Mouse (Mus musculus) layer of hippocampus, adult 9-10 months (tissue): ENCODE measurements around the gene Igll1.

ENCODE experiments used
- DNase-seq: peaks from one replicate; pipeline ENCODE4 v3.0.0; 2022; ENCODE audit warnings: low spot score

The Igll1 gene

DNA sequence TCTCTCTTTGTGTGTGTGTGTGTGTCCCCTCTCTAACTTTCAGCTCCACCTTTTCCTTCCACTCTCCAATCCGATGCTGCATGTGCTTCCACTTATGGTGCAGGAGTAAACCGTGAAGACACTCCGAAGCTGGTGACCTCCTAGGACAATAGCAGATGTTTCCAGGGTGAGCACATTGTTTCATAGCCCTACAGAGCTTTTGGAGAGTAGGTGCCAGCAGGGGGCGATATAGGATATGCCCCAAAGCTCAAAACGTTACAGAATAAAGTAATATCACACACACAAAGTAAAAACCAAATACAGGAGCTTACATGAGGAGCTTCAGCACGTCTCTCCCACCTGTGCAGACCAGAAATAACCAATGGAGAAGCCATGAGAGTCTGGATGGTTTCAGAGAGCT lies 8.9 kb downstream of the Igll1 start:
- peak; percentile 68 for DNase-seq

DNA sequence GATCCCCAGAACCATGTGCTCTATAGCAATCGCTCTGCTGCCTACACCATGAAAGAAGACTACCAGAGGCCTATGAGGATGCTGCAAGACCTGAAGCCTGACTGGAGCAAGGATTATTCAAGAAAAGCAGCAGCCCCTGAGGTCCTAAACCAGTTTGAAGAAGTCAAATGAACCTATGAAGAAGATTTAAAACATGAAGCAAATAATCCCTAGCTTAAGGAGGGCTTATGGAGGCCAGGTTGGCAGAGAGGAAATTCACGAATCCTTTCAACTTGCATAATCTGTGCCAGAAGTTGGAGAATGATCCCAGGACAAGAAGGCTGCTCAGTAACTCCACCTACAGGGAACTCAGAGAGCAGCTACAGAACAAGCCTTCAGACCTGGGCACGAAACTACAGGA lies 11.4 kb downstream of the Igll1 start:
- no peak for DNase-seq

DNA sequence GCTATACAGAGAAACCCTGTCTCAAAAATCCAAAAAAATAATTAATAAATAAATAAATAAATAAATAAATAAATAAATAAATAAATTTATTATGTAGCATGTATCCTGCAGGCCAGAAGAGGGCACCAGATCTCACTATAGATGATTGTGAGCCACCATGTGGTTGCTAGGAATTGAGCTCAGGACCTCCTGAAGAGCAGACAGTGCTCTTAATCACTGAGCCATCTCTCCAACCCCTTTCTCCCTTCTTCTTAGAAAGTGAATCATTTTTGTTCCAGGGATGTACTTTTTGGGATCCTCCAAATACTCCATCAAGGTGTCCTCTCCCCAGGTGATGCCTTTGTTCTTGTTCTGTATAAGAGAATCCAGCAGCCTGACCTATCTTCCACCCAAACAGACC lies 14.6 kb downstream of the Igll1 start:
- DNase-seq = no peak

DNA sequence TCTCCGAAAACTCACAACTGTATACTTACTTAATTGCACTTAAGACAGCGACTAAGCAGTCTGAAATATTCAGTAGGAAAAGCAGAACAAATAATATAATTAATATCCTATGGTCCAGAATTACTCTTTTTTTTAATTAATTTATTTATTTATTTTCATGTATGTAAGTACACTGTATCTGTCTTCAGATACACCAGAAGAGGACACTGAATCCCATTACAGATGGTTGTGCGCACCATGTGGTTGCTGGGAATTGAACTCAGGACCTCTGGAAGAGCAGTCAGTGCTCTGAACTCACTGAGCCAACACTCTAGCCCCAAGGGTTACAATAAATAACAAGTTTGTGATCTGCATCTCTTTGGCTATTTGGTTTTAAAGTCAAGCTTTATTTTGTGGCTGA lies 34.1 kb downstream of the Igll1 start:
- no peak for DNase-seq

DNA sequence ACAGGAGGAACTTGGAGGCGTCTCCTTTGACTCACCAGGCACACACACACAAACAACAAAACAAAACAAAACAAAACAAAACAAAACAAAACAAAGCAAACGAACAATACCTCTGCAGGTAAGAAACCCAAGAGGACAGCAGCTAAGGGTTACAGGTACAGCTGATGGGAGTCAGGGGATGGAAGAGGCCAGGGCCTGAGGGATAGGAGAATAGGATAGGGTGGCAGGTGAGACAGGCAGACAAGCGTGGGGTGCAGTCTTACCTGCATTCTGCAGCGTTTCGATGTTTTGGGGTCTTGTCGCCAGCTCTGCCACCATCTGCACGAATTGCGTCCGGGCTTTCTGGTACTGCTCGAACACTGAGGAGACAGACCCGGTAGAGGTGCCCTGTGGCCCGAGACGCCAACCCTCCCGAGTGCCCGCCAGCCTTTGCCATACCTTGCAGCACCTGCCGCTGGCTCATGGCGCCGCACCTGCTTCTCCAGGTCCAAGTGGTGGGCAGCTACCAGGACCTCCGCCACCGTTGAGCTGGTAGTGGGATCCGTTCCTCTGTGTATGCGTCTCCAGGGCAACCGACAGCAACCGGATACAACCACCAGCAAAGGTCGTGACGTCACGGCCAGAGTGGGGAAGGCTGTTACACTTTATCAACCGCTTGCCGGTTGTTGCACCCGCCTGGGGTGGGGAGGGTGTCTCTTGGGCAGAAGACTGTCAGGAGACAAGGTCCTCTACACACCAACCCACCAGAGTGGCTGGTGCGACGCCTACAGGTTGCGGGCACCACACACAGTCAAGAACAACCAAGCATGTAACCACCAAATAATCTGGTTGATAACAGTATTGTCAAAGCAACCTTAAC lies 34.8 kb downstream of the Igll1 start, which contains the start of gene Spag6l:
Gene Spag6l, minus strand, starts transcription at position 700 of the 859 bp plus-strand sequence.
- DNase-seq = peak; percentile 3

DNA sequence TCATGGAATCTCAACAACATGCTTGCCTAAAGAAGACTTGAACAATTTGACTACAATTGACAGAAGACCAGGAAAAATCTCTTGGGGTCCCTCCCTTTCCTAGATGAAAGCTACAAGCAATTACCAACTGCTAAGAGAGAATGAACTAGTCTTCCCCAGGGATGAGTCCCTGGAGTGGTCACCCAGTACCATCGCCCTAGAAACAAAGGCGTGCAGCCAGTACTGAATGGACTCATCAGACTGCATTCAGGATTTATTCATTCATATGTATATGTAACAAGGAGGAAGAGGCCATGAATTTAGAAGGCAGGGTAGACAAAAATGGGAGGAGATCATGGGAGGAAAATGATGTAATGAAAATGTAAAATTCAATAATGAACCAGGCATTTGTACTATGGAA lies 37.6 kb downstream of the Igll1 start:
- DNase-seq = no peak

DNA sequence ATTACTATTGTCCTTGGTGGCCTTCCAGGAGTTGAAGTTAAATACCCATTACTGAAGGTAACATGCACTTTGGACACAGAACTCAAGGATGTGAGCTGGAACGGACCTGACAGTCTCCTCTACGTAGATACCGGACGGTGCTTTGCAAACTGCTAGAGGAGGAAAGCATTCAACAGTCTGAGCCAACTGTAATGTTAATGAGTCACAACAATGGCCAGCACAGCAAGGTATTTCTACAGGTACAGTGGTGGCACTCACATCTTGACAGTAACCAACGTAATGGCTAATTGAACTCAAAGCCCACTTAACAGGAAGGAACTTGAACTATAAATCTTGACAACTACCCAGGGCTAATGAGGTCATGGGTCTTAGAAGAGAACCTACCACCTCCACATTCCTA lies 38.3 kb downstream of the Igll1 start:
- DNase-seq = no peak
